Mouse (Mus musculus) thymus, postnatal 36 days (tissue): Measurements from ENCODE around the gene Col19a1.

Source experiments
- DNase-seq, 2 experiments: peaks; one replicate each; pipeline ENCODE4 v3.0.0; 2022; ENCODE audit warnings: mixed read lengths in 2 of 2

The Col19a1 gene

DNA sequence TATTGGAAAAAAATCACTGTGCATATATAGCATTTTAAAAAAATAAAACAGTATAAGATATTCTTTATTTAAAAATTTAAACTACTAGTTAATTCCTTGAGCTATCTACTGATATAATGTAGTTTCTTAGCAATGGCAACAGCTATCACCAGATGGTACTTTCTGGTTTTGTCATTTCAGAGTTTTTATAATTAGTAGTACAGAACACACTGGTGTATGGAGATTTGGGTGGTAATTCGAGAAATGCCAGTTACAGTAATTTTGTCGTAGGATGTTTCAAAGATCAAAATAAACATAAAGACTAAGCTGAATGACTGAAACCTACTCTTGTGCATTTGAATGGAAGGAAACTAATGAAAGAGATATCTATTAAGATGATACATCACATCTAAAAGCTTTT is 129.3 kb downstream of the Col19a1 start:
- DNase-seq: no peak

DNA sequence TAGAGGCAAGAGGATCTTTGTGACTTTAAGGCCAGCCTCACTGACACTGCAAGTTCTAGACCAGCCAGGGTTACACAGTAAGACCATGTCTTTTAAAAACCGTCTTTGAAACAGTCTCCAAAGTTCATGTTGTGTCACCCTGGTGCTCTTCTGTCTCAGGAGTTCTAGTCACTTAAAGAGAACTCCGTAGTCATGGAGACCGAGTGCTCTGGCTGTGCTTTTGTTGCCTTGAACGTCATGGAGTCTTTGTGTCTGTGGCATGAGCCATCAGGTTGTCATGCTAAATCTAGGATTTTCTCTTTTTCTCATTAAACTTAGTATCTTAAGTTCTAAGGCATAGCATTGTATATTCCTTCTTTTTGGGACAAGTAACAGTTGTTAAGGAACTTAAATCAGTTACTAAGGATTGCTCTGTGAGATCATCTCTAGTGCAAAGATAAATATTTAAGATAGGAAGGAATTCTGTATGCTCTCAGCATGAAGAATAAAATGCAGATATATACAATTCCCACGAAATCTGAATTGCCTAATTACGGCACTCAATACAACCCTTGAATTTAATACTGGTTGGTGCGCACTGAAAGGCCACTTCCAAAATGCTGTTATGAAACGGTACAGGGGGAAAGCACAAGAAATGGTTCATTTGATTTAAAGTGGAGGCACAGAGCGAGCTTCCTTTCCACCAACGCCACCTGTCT is 134.6 kb downstream of the Col19a1 start:
- DNase-seq: no peak

DNA sequence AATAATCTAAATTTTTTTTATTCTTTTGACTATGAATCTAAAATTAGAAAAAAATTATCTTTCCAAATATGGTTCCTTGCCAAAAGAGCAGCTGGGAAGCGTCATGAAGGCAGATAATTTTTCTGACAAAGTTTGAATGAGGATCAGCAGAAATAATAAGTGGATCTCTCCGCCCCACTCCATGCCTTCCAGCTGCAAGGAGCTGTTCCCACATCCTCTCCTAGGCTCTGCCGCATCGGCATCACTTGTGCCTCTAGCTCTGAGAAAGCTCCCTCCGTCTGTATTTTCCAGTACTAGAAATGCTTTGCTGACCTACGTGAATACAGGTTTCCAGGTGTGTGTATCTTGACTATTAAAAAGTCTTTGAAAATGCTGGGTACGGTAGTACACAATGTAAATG is 135.1 kb downstream of the Col19a1 start:
- DNase-seq: no peak

DNA sequence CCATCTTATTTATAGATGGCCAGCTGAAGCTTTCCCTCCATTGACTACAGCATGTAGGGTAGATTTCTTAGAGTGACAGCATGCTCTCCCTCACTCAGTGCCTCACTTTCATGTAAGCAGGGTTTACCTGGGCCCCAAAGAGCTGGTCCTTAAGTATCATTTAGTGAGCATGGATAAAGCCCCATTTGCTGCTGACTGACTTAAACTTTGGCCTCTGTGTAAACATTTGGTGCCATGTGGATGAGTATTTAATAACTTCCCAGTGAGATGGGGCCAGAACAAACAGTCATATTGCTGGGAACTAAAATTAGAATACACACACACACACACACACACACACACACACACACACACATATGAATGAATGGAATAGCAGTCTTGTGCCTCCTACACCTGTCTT is 149.8 kb downstream of the Col19a1 start:
- DNase-seq: no peak

DNA sequence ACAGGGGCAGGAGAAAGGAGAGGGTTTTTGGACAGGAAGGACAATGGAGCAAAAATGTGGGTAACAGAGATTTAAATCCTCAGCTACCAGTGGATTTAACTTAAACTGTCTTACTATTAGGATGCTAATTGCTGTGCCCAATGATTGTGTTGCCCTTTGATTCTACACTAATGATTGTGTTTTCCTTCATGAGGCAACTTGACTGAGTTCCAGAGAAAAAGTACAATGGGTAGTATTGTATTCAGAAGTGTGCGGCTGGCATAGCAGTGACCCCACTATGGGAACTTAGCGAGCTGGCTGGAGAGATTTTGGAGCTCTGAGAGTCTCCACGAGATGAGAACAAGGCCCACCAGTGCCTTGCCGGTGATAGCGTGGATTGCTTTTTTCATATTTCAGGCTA is 159.0 kb downstream of the Col19a1 start:
- DNase-seq: no peak

DNA sequence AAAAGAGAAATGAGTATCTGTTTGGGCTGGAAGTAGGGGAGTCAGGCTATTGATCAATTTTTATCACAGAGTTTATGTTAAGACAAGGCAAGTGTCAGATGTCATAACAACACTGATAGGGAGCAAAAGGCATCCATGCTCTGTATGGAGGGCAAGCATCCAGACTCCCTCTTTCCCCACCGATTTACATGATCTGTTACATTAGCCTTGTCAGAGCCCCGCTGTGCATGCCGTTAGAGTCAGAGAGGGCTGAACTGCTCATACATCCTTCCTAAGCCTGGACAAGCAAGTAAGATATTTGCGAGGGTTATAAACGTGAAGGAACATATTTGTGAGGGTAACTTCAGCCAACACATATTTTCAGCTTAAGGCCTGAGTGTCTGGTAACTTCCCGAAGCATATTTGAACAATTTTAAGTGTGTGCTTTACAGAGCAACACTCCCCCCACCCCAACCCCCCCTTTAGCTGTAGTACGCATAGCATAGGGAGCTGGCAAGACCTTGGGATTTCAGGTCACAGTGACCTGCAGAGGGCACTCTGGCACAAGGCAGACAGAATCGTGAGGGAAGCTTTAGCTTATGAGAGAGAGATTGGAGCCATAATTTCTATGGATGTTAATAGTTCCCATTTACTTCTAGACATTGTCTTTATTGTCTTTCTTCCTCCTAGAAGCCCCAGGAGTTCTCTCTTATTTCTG is 209.0 kb downstream of the Col19a1 start:
- no peak for DNase-seq

DNA sequence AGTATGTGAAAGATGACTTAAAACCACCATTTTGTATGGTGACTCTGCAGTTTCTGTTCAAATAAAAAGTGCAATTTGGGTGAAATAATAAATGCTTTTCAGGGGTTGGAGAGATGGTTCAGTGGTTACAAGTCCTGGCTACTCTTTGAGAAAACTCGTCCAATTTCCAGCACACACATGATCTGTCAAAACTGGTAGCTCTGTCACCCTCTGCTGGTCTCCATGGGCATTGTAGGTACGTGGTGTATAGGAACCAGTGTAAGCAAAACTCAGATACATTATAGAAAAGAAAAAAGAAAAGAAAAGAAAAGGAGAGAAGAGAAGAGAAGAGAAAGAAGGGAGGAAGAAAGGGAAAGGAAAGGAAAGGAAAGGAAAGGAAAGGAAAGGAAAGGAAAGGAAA is 212.4 kb downstream of the Col19a1 start:
- DNase-seq: no peak

DNA sequence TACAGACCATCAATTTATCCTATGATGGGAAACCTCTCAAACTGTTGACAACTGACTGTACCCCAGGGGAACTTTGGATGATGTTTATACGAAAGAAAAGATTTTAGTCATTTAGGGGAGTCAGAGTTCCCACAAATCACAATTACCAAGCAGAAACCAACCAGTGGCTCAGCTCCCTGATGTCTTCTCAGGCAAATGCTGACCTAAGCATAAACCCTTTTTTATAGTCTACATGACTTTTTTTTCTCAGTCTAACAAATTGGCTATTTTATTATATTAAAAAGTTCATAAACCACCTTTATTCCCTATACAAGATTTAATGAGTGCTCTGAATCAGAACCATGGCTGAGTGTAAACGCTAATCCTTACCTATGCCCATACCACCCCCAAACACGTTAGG is 213.6 kb downstream of the Col19a1 start:
- no peak for DNase-seq

DNA sequence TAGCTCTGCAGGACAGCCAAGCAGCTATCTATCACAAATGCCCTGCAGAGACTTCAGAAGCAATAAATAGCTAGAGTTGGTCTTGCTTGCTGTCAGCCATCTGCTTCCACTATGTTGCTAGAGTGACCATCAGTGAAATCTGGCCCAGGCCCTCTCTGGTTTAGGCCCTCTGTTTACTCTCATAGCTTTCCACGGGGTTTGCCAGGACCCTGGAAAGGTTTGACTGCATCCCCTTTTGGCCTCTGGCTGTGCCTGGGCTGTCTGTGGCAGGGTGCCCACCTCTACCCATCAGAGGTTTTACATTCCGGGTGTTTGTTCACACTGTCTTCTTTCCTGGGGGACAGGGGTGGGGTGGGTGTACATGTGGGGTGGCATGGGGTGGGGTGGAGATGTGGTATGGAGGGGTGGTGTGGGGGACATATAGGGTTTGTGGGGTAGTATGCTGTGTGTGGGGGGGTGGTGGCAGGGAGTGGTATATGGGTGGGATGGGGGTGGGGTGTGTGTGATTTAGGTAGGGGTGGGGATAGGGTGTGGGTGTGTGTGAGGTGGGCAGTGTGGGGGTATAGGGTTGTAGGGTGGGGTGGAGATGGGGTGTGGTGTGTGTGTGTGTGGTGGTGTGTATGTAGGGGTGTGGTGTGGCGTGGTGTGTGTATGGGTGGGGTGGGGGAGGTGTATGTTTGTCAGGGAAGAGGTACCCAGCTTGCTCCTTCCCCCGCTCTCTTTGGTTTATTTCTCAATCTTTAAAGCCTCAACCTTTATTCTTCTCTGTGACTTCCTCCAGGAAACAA is 214.6 kb downstream of the Col19a1 start:
- no peak for DNase-seq

DNA sequence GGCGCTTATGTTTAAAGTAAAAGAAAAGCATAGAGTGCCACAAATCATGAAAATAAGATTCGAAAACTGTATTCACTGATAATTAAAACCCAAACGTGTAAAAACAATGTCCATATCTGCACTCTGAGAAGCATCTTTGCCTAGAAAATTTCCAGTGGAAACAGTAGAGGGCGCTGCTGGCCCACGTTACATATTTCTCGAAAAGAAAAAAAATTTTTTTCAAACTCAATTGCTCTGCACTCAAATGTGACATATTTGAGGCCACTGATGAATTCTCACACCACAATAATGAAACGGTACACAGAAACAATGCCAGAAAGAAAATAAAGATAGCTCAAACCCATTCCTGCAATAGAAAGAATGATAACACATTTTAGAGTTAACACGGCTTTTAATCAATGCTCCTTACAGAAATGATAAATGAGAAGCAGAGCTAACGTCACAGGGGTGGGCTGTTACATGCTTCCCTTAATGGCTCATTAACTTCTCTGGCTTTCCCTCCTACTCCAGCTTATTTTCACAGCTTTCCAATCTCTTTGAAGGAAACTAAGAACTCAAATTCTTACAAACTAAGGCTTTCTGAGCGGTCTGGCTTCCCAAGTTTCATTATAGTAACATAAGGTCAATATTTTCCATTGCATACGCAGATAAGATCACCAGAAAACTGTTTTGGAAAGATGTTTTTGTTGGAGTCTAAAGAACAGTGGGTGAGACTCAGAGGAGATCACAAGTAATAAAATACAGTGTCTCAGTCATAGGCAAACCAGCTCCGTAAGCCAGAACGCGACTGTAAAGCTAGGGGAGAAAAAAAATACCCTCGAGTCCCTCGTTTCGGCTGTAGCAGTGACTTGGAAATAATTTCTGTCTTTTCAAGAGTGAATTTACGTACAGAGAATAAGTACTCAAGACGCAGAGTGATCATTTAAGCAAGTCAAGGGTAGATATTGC is 219.4 kb downstream of the Col19a1 start:
- no peak for DNase-seq

DNA sequence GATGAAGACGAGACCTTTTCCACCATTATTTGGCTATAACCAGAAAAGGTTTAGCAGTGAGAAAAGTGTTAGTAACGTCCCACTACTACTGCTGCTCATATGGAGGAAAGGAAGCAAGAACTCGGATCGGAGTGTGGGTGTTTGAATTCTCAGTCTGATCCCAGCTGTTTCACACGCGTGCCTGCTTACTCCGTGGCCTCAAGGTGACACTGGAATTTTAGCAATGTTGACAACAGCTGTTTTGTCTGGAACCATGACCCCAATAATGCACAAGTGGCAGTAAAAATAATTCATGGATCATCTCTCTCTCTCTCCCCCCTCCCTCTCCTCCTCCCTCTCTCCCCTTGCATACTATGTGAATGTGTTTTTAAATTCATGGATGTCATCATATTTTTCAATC is 222.5 kb downstream of the Col19a1 start:
- no peak for DNase-seq

DNA sequence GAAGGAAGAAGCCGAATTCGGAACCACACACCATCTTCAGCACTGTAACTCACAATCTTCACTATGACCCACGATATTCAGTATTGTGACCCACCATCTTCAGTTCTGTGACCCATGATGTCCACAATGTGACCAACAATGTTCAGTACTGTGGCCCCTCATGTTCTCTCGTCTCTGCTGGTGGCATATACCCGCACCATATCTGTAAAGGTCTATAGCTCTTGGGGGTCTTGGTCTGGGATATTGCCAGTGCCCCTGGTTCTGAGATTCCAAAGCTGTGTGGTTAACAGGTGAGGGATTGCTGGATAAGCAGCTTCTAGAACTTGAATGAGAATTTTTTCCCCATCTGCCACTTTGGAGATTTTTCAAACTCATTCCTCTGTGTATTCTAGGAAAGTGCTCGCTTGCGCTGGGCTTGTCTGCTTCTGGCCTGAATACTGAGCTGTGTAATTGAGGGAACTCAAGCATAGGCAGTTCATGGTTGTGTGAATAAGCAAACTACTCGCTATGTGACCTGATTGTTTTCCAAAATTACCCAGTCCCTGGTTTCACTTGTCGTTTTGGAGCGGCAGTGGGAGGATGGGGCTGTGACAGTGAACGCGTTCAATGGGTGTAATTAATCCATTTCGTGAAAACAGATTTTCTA is 225.2 kb downstream of the Col19a1 start:
- no peak for DNase-seq

DNA sequence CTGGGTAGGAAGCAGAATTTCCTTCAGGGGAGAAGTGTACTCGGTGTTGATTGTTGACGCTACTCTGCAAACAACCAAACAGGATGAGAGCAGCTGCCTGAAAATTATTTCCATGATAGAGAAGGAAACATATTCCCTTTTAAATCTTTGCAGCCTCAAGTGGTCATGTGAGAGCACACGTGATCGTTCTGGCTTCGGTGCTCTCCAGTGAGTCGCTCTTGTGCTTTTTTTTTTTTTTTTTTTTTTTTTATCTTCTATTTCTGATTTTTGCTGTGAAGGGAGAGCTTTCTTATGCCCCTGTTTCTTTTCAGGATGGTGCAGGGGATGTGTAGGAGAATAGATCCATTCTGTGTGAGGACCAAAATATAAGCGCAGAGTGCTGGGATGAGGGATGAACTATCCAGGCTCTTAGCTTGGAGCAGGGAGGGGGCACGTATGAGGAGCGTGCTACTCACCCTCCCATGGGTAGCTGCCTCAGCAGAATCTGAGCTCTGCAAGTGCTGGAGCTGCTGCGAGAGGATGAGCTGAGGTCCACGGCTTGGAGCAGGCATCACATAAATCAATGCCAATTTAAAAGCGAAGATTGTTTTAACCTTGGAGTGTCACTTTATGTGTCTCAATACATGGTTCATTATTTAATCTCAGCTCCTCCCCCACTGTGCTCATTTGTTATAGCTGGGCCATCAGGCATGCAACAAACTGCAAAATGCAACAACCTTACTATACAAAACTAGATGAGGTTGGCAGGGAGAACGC is 237.6 kb downstream of the Col19a1 start:
- no peak for DNase-seq

DNA sequence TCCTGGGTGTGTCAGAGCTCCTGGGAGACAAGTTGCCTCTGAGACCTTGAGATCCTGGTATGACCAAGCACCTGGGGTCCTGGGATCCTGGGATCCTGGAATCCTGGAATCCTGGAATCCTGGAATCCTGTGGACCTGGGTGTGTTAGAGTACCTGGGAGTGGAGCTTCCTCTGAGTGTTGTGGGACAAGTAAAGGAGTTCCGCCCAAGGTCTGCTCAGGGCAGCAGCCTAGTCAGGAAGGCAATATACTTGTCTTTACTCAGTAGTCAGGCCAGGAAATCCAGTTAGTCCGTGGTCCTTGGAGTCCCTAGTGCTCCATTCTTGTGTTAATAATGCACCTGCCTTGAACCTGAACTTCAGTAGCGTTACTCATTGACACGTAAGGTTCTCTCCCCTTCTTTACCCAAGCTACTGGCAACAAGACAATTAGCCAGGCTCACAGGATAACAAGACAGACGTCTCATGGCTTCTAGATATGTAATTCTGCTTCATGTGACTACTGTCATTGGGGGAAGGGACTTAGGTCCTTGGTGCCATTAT is 239.6 kb downstream of the Col19a1 start:
- DNase-seq: no peak

DNA sequence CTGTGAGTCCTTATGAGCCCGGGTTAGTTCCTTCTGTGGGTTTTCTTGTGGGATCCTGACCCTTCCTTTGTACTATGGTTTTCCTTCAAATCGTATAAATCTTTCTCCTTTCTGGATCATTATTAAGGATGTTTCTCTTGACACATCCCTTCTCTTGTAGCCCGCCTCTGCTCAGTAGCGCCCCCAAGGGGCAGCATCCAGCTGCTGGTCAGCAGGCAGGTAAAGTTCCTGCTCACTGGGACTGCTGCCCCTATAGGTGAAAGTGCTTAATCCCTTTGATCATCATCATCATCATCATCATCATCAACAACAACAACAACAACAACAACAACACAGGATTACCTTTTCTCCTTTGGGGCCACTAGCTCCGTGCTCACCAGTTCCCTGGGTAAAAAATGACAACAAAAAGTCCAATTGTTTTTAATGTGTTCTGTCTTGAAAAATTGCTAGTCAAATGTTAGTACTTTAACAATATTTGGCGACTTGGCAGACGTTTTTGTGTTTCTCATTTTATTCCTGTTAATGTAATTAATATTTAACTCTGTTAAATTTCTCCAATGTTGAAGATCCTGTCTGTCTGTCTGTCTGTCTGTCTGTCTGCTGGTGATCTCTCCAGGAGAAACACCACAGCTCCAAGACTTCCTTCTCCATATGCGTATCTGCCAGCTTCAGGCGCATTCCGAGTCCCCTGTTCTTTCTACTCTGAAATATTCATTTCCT is 249.6 kb downstream of the Col19a1 start:
- DNase-seq: no peak

DNA sequence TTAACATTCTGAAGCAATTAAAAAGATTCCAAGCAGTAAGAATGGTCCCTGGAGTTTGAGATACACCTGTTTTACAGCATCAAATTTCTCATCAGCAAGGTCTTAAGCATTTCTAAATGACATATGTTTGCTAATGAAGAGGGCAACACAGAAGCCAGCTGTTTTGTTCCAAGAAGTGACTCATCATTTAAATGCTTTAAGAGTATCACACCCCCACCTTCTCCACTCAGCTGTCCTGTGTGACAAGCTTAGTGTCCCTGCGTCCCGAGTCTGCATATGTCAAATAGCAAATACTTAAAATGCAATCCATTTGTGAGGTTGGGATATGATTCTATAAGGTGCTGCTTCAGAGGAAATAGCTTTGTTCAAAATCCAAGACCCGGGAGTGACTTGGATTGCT is 251.2 kb downstream of the Col19a1 start:
- no peak for DNase-seq

DNA sequence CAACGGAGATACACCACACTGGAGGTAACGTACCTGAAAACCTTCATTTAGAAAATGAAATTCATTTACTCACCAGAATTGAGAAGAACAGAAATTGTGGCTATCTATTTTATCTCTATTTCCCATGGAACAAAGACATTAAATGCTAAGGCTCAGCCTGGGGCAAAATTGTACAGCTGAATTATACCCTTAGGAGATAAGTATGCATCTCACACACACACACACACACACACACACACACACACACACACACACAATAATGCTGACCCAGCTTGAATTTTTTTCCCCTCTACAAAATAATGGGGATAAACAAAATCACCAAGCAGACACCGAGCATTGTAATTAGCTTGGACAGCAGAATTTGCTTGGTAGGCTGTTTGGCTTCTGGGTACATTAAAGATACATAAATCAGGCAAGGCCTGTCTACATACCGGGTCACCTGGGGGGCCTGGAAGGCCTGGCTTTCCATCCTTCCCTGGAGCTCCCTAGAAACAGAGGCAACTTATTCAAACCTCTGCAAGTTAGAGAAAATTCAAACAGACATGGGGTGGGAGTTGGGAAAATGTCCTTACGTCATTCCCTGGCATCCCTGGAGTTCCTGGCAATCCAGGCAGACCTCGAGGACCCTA is 270.2 kb downstream of the Col19a1 start:
- no peak for DNase-seq

DNA sequence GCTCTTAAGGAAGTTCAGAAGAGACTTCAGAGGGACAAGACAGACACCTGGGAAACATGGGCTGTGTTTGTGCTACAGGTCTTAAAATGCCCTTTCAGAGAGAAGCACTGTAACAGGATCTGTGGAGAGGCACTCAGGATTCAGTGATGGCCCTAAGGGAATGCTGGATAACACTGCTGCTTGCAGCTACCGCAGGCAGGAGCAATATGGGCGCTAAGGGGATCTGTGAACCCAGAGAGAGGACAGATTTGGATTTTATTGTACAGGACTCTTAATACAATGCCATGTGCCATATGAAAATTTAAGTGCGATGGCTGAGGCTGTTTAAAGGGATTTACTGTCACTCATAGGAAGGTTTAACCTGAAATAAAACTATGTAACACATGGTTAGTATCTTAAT is 270.8 kb downstream of the Col19a1 start:
- DNase-seq: no peak

DNA sequence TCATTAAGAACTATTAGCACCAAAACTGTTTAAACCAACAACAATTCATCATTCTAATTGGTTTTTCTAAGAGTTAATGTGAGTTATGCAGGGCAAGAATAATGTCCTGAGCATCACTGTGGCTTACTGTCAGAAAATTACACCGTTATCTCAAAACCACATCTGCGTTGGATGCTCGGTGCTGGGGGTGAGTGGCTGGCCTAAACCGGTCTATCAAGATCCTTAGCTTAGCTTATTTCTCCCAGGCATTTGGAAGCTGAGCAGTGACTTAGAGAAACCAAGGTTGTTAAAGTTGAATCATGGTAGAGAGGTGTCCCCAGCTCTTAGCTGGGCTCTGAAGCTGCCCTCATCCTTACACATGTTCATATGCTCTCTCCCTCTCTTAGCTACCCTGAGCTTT is 276.4 kb downstream of the Col19a1 start:
- DNase-seq: no peak

DNA sequence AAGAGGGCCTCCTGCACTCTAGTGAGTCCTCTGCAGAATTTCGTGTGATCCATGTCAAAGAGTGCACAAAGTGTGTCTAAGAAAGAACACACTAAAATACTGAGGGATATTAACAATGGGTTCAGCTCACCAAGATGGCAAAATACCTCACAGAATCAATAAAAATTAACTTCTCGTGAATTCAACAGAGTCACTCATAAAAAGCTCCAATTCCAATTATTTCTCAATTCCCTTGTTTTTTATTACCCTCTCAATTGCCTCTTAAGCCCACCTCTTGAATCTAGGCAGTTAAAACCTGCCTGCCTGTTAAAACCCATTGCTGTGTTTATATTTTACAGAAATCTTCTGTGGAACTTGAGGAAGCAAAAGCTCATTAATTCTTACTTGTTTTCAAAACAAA is 277.1 kb downstream of the Col19a1 start:
- DNase-seq: no peak
